Mouse (Mus musculus) neural tube, embryonic 13.5 days (tissue): Measurements from ENCODE around the gene Gm5127. TPM values are rescaled to one million over a fixed set of nuclear protein-coding genes. Genes with fewer than 3 reads are reported as not detected.

Experiments
- ATAC-seq: fragments of 200-750 bp; cut with Nextera tagmentation; 2 replicates; pipeline ENCODE4 v1.8.0; 2017; ENCODE audit warnings: low read depth, mild to moderate bottlenecking, moderate TSS enrichment, moderate library complexity
- H3K27ac ChIP-seq: fragments of 300-500 bp; sonication (generic); replicated peaks from 2 replicates; pipeline ENCODE4 v1.5.1; 2015; ENCODE audit warnings: moderate library complexity, mild to moderate bottlenecking, inconsistent platforms
- H3K27me3 ChIP-seq: fragments of 300-500 bp; sonication (generic); 2 replicates; pipeline ENCODE4 v1.6.1; 2015; ENCODE audit warnings: mild to moderate bottlenecking, inconsistent platforms
- H3K36me3 ChIP-seq: fragments of 300-500 bp; sonication (generic); 2 replicates; pipeline ENCODE4 v1.6.1; 2015; ENCODE audit warnings: mild to moderate bottlenecking, inconsistent platforms
- H3K4me1 ChIP-seq: fragments of 300-500 bp; sonication (generic); replicated peaks from 2 replicates; pipeline ENCODE4 v1.6.1; 2015; ENCODE audit warnings: inconsistent platforms
- H3K4me2 ChIP-seq: fragments of 300-500 bp; sonication (generic); 2 replicates; pipeline ENCODE4 v1.6.1; 2015; ENCODE audit warnings: inconsistent platforms, mild to moderate bottlenecking, moderate library complexity
- H3K4me3 ChIP-seq: fragments of 300-500 bp; sonication (generic); 2 replicates; pipeline ENCODE4 v1.5.1; 2015; ENCODE audit warnings: mild to moderate bottlenecking, inconsistent platforms
- H3K9ac ChIP-seq: fragments of 300-500 bp; sonication (generic); 2 replicates; pipeline ENCODE4 v1.6.1; 2015; ENCODE audit warnings: moderate library complexity, mild to moderate bottlenecking, inconsistent platforms
- H3K9me3 ChIP-seq: fragments of 300-500 bp; sonication (generic); 2 replicates; pipeline ENCODE4 v1.6.1; 2016; ENCODE audit warnings: inconsistent platforms
- WGBS: fragments of 180-500 bp; shearing (Covaris S2); methylation state at CpG from one replicate; pipeline ENCODE4 v1.1.7; 2015; 5-methylcytosine and 5-hydroxymethylcytosine counted together
- polyA plus RNA-seq: library from polyadenylated mRNA; unstranded; fragments of >200 nt; fragmentation: Nextera tagmentation; extraction: Ambion mirVana; gene quantifications from 2 replicates; pipeline ENCODE4 v1.2.1, GENCODE M21; 2015

Gm5127 gene
- polyA plus RNA-seq: 0.32 and 0.37 TPM in 2 replicates

DNA sequence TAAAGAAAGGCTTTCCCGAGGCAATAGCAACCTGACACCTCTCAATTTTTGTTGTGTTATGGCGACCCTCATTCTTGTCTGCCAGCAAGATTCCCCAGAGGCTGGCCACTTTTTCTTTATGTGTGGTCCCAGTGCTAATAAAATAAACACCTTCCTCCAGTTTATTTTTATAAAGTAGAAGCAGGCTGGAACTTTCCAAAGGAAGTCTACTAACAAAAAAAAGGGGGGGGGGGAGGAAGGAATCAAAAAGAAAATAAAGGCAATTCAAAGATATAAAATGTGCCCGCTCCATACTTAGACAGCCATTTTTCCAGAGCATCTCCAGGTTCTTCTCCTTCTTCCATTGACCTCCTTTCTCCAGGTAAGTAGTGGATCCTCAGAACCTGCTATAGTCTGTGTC lies at the start of gene Gm5127:
Gm5127 (plus strand) TSS at position 301 of the 400 bp plus-strand sequence.
- no peak for ATAC-seq
- H3K4me2 ChIP-seq: no peak within 1 kb of the TSS
- no peaks in the 10 kb centered on the region for H3K4me1 ChIP-seq
- no peaks in the 10 kb centered on the region for H3K9me3 ChIP-seq
- H3K27ac ChIP-seq: no peak within 1 kb of the TSS
- no peak within 1 kb of the TSS for H3K4me3 ChIP-seq
- H3K9ac ChIP-seq: no peak within 1 kb of the TSS
- no peaks in the 10 kb centered on the region for H3K36me3 ChIP-seq
- WGBS: 47% methylated on average over 3 of the region's 3 CpGs
- H3K27me3 ChIP-seq: no peaks in the 10 kb centered on the region

DNA sequence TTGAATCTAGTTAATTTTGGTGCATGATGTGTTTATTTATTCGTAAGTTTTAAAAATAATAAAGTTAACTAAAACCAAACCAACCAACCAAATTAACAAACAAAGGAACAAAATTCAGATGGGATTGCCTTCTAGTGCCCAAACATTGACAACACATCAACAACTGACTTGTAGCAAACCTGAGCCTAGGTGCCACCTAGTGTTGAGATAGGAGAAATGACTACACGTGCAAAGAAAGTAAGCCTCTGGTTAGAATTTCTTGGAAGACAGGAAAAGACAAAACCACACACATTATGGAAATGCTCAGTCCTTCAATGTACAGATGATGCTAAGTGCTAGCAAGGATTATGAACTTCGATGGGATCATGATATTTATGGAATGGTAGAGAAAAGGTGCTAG lies 46.6 kb upstream of the Gm5127 start:
- Histone ChIP-seq H3K9ac (no peak overlapping the region), H3K4me2 (no peak overlapping the region), H3K36me3 (no peaks in the 10 kb centered on the region), H3K27ac (no peak overlapping the region), H3K4me1 (no peaks in the 10 kb centered on the region), H3K9me3 (no peaks in the 10 kb centered on the region), H3K4me3 (no peak overlapping the region), H3K27me3 (no peaks in the 10 kb centered on the region)
- 36% methylated on average over 3 of the region's 3 CpGs for WGBS
- no peak for ATAC-seq

DNA sequence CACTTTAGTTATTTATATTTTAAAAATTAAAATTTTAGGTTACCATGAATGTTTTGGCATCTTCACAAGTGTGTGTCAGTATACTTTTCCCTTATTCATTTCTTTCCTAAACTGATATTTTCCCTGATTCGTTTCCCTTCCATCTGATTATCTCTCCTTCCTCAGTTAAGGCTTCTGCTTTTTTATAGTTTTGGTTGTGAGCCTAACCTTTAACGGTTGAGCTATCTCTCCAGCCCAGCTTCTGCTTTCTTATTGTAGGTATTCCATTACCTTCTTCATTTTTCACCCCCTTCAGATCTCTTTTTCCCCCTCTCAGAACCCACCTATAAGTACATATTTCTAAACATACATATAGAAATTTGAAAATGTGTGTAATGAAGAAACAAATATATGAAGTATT lies 27.5 kb upstream of the Gm5127 start:
- H3K4me2 ChIP-seq: no peak overlapping the region
- H3K9ac ChIP-seq: no peak overlapping the region
- ATAC-seq: no peak
- H3K36me3 ChIP-seq: no peaks in the 10 kb centered on the region
- H3K4me1 ChIP-seq: no peaks in the 10 kb centered on the region
- 88% methylated on average over 2 of the region's 2 CpGs for WGBS
- H3K4me3 ChIP-seq: no peak overlapping the region
- H3K9me3 ChIP-seq: no peaks in the 10 kb centered on the region
- H3K27me3 ChIP-seq: no peaks in the 10 kb centered on the region
- H3K27ac ChIP-seq: no peak overlapping the region

DNA sequence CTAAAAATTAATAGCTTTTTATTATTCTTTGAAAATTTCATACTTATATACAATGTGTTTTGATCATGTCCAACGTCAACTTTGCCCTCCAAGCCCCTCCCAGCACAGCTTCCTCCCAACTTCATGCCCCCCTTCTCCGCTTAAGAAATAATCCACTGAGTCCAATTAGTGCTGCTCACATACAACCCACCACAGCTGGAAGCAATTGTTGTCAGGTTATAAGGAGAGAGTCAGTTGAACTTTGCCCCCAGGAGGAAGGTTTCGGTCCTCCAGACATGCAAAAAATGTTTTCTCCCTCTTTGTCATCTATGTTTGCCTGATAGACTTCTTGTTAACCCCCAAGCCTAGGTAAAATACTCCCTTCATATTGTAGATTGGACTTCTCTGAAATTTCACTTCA lies 4.0 kb upstream of the Gm5127 start:
- Histone ChIP-seq H3K4me1 (no peaks in the 10 kb centered on the region), H3K4me2 (no peak overlapping the region), H3K9ac (no peak overlapping the region), H3K27me3 (no peaks in the 10 kb centered on the region), H3K36me3 (no peaks in the 10 kb centered on the region), H3K9me3 (no peaks in the 10 kb centered on the region), H3K27ac (no peak overlapping the region), H3K4me3 (no peak overlapping the region)
- 53% methylated on average over 3 of the region's 3 CpGs for WGBS
- ATAC-seq: no peak

DNA sequence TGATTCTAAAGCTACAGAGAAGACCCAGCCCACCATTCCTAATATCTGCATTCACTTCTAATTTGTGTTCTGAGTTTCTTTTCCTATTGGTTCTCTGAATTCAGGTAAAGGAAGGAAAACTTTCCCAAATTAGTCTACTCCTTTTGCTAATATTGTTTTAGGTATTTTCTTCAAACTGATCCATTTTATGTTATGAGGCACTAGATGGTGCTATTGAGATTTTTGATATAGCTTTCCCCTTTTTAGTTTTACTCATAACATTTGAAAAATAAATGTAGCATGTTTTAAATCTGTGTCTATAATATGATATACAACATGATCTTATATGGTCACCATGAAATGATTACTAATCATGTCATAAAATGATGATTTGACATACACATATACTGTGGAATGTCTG lies 2.6 kb upstream of the Gm5127 start:
- H3K4me1 ChIP-seq: no peaks in the 10 kb centered on the region
- no peak overlapping the region for H3K9ac ChIP-seq
- no peak for ATAC-seq
- H3K27me3 ChIP-seq: no peaks in the 10 kb centered on the region
- no peak overlapping the region for H3K27ac ChIP-seq
- H3K9me3 ChIP-seq: no peaks in the 10 kb centered on the region
- H3K4me2 ChIP-seq: no peak overlapping the region
- no peak overlapping the region for H3K4me3 ChIP-seq
- H3K36me3 ChIP-seq: no peaks in the 10 kb centered on the region

DNA sequence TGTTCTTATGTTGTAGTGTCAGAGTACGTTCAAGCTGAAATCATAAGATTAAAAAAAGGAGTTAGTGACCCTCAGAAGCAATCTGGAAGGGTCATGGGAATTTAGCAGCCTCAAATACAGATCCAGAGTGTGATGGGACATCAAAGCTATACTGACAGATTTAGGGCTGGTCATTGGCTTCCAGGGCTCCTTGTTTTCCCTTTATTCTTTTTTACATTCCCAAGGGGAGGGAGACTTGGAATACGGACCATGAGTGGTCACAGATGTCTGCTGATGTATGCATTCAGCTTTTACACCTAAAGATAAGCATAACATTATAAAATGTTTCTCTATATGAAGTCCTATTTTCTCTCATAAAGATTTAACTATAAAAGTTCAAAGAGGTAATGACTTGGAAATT lies 789 bp upstream of the Gm5127 start:
- H3K4me3 ChIP-seq: no peak overlapping the region
- no peaks in the 10 kb centered on the region for H3K36me3 ChIP-seq
- H3K4me2 ChIP-seq: no peak overlapping the region
- H3K27ac ChIP-seq: no peak overlapping the region
- 23% methylated on average over 2 of the region's 2 CpGs for WGBS
- no peaks in the 10 kb centered on the region for H3K9me3 ChIP-seq
- no peaks in the 10 kb centered on the region for H3K4me1 ChIP-seq
- H3K27me3 ChIP-seq: no peaks in the 10 kb centered on the region
- H3K9ac ChIP-seq: no peak overlapping the region
- ATAC-seq: no peak

DNA sequence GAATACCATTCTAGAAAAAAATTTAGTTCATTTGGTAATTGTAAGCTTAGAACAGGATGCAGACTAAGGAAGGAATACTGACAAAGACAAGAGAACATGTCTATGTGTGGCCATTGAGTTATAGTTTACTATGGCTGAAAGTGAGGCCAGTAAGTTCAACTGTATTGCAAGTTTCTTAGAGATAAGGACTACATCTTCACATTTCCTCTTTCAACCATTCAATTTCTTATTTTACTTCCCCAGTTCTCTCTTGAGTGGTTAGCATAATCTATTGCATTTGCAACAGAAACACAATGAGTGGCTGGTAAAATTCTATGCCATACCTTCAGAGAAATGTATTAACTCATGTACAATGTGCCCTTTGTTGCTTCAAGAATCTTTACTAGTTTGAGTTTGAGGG lies 10.9 kb downstream of the Gm5127 start:
- Histone ChIP-seq H3K4me3 (no peak overlapping the region), H3K27me3 (no peaks in the 10 kb centered on the region), H3K9me3 (no peaks in the 10 kb centered on the region), H3K9ac (no peak overlapping the region), H3K4me2 (no peak overlapping the region), H3K27ac (no peak overlapping the region), H3K4me1 (no peaks in the 10 kb centered on the region), H3K36me3 (no peaks in the 10 kb centered on the region)
- ATAC-seq: no peak

DNA sequence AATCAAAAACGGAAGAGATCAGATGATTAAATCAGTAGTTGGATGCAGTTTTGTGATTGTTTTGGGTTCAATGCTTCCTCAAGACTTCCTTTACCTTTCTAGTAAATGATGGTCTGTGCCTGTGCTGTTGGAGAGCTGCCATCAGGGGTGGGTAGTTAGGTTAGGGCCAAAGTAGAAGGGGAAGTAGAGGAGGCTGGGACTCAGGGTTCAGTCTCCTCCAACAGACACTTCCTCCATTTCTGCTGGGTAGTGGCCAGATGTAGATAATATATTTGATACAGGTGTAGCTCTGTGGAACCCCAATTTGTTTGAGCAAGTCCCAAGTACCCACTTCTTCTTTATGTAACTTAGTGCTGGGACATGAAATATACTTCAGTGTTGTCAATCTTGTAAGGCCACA lies 12.9 kb downstream of the Gm5127 start:
- H3K9ac ChIP-seq: no peak overlapping the region
- WGBS: 82% methylated on average over 1 of the region's 1 CpGs
- no peaks in the 10 kb centered on the region for H3K27me3 ChIP-seq
- H3K4me3 ChIP-seq: no peak overlapping the region
- no peak overlapping the region for H3K4me2 ChIP-seq
- ATAC-seq: no peak
- no peaks in the 10 kb centered on the region for H3K36me3 ChIP-seq
- H3K27ac ChIP-seq: no peak overlapping the region
- no peaks in the 10 kb centered on the region for H3K4me1 ChIP-seq
- H3K9me3 ChIP-seq: no peaks in the 10 kb centered on the region

DNA sequence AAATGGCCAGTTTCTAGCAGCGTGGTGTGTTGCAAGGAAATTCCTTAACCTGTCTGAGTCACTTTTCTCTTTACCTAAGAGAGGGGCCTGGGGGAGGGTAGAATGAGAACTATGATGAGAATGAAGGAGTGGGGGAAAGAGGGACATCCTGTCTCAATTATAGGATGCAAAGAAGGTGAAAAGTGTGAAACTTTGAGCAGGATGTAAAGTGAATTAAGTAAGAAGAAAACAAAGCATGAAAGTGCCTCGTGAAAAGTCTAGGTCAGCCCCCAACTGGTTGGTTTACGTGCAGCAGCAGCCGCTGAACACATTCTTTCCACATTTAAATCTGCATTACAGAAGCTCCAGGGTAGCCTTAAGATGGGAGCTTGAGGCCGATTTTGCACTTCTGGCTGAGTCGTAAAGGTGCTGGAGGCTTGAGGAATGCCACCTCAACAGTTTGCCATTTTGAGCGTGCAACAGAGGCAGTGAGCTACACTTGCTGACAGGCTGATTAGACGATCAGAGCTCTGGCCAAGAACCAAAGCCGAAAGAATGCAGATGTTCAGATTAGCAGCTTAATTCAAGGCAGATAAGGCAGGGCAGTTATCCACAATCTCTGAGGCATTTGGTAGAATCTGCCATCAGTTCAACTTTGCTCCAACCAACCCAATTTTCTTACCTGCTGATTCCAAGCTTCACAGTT lies 19.7 kb downstream of the Gm5127 start:
- no peak overlapping the region for H3K9ac ChIP-seq
- H3K4me3 ChIP-seq: no peak overlapping the region
- WGBS: 25% methylated on average over 9 of the region's 9 CpGs
- no peak overlapping the region for H3K27ac ChIP-seq
- no peaks in the 10 kb centered on the region for H3K36me3 ChIP-seq
- peaks cover 6% of the 10 kb centered on the region for H3K27me3 ChIP-seq
- H3K4me1 ChIP-seq: no peaks in the 10 kb centered on the region
- H3K4me2 ChIP-seq: peak overlapping the region; percentile 21; the same call in 1 of the 2 replicates
- ATAC-seq: no peak
- H3K9me3 ChIP-seq: no peaks in the 10 kb centered on the region

DNA sequence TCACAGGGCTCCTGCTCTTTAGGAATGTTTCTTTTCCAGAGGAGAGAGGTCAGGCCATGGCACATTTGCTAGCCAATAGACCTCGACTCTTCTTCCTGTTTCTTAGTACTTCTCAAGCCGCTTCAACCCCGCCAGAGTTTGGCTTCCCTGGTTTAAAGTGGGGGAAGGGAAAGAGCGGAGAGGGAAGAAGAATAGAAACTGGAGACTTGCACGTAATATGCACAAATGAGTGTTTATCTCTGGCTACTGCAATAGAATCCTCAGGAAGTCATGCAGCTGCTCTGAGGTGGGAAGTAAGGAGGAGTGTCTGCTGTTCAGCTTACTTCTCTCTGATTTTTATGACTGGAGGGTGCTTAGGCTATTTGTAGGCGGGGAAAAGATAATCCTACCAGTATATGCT lies 20.4 kb downstream of the Gm5127 start, which contains the start of gene Cysltr1:
Cysltr1 (minus strand) TSS at position 294 of the 400 bp plus-strand sequence.
- ATAC-seq: no peak
- Histone ChIP-seq H3K9ac (no peak within 1 kb of the TSS), H3K9me3 (no peaks in the 10 kb centered on the region), H3K36me3 (no peaks in the 10 kb centered on the region), H3K4me3 (no peak within 1 kb of the TSS), H3K4me2 (peak within 1 kb of the TSS; percentile 21; the same call in 1 of the 2 replicates), H3K27me3 (peaks cover 6% of the 10 kb centered on the region), H3K27ac (no peak within 1 kb of the TSS), H3K4me1 (no peaks in the 10 kb centered on the region)
- WGBS: 30% methylated on average over 6 of the region's 6 CpGs

DNA sequence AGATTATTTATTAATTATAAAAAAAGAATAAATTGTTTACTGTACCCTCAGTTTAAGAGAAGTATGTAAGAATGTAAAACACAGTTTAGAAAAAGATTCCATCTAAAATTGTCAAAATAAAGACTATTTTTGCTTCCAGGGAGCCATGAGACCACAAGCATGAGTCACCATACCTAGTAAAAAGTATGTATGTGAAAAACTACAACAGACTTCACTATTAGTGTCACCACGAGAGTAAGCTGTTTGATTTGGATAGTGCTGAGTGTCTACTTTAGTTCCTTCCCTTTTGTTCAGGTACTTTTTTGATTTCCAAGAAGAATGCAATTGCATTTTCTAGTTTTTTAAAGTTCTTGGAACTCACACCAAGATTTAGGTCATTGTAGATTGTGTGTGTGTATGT lies 39.5 kb downstream of the Gm5127 start:
- H3K27ac ChIP-seq: no peak overlapping the region
- H3K4me1 ChIP-seq: no peaks in the 10 kb centered on the region
- ATAC-seq: no peak
- no peaks in the 10 kb centered on the region for H3K36me3 ChIP-seq
- H3K9ac ChIP-seq: no peak overlapping the region
- 76% methylated on average over 1 of the region's 1 CpGs for WGBS
- no peaks in the 10 kb centered on the region for H3K9me3 ChIP-seq
- H3K27me3 ChIP-seq: no peaks in the 10 kb centered on the region
- H3K4me3 ChIP-seq: no peak overlapping the region
- no peak overlapping the region for H3K4me2 ChIP-seq

DNA sequence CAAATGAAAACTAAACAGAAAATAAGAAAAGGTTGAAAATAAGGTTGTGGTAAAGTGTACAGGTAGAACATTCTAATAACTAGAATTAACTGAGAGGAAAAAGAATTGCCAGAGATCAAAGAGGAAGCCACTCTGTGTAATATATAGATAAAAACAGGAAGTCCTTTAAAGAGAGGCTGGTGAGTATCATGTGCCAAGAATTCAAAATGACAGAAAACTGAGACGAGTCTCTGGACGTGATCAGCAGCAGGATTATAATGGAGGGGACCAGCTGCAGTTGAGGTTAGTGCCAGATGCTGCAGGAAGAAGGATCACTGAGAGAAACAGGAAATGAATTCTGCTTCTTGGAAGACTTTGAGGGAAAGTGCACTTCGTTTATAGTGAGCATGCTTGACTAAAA lies 40.7 kb downstream of the Gm5127 start:
- Histone ChIP-seq H3K4me1 (no peaks in the 10 kb centered on the region), H3K36me3 (no peaks in the 10 kb centered on the region), H3K9ac (no peak overlapping the region), H3K27me3 (no peaks in the 10 kb centered on the region), H3K4me2 (no peak overlapping the region), H3K4me3 (no peak overlapping the region), H3K27ac (no peak overlapping the region), H3K9me3 (no peaks in the 10 kb centered on the region)
- WGBS: 68% methylated on average over 3 of the region's 3 CpGs
- no peak for ATAC-seq

DNA sequence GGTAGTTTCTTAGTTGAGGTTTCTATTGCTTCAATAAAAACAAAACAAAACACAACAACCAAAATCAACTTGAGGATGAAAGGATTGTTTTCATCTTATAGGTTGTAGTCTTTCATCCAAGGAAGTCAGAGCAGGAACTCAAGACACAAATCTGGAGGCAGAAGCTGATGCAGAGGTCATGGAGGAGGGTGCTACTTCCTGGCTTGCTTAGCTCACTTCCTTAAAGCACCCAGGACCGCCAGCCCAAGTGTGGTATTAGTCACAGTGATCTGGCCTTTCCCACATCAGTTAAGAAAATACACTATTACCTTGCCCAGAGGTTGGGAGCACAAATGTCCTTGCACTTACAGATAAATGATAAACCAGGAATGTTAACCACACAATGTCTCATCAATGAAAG lies 45.5 kb downstream of the Gm5127 start:
- H3K9me3 ChIP-seq: no peaks in the 10 kb centered on the region
- no peak overlapping the region for H3K4me3 ChIP-seq
- H3K36me3 ChIP-seq: no peaks in the 10 kb centered on the region
- WGBS: 77% methylated on average over 1 of the region's 1 CpGs
- H3K4me1 ChIP-seq: no peaks in the 10 kb centered on the region
- H3K4me2 ChIP-seq: no peak overlapping the region
- H3K27ac ChIP-seq: no peak overlapping the region
- no peak for ATAC-seq
- H3K27me3 ChIP-seq: no peaks in the 10 kb centered on the region
- no peak overlapping the region for H3K9ac ChIP-seq
